Mouse (Mus musculus): Measurements from ENCODE around the gene Hist1h4i.

The Hist1h4i gene

DNA sequence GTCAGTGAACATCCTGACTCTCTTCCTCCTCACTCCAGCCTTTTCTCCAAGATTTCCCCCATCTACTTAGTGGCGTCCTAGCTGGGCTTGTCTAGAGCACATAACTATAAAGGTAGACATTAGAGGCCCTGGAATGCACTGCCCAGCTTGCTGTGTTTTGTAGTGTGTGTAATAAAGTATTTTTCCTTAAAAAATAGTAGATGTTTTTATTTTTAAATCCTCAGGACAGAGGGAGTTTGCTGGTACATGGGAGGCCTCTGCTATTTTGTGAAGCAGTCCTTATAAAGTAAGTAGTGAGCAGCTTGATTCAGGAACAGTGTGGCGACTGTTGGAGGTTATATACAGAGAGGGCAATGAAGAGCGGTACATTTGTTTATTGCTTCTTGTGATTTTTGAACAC, 32.5 kb downstream of the Hist1h4i start:
- DNase-seq (ENCODE audit: low read depth) = no peak

- DNase-seq (ENCODE audit: low read depth) = no peak
Measured at GRCm38 (mm10) chr13:22007872-22008271, 33.3 kb downstream of the Hist1h4i start.

- no peak for DNase-seq (ENCODE audit: low read depth)
Measured at GRCm38 (mm10) chr13:22007121-22007510, 34.0 kb downstream of the Hist1h4i start.

- DNase-seq (ENCODE audit: low read depth) = peak; percentile 89
Measured at GRCm38 (mm10) chr13:22006334-22007120, 34.6 kb downstream of the Hist1h4i start.

DNA sequence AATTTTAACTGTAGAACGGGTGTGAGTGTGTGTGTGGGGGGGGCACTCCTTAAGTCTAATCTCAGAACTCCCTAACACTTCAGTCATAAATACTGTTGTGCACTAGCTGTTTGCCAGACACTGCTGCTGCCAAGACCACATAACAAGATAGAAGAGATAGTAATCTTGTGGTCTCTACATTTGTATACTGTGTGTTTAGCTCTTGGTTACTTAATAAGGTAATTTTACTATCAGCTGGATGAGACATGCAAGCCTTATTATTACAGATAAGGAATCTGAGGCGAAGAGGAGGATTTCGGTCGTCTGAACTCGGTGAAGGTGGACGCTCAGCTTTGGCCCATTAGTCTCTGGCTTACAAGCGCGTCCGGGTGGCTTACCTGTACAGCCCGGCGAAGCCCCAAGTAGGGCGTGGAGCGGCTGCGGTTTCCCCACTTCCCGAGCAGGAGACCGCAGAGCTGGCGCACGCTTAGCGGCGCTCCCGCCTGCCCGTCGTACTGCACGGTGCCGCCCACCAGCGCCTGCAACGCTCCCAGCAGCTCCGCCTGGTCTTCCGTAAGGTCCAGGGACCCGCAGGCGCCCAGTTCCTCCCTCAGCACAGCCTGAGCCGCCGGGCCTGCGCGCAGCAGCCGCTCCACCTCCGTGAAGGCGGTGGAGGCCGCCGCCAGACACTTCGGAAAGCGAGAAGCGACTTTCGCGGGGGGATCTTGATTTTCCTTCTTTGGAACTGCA, 35.4 kb downstream of the Hist1h4i start:
- peak; percentile 89 for DNase-seq (ENCODE audit: low read depth)

DNA sequence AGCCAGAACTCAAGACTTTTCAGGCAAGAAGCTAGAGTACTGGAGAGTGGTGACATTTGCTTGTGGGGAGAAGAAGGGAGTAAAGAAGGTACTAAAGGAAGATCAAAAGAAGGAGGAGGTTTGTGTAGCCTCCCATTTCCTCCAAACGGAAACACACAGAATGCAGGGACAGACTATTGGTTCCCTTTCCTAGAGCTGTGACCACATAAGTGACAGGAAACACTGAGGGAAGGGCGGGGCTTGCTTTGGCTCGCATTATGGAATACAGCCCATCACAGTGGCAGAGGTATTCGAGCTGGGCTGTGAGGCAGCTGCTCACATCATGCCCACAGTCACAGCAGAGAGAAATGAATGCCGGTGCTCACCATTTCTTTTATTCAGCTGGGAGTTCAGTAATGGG, 39.3 kb downstream of the Hist1h4i start:
- peak; percentile 91 for DNase-seq (ENCODE audit: low read depth)

DNA sequence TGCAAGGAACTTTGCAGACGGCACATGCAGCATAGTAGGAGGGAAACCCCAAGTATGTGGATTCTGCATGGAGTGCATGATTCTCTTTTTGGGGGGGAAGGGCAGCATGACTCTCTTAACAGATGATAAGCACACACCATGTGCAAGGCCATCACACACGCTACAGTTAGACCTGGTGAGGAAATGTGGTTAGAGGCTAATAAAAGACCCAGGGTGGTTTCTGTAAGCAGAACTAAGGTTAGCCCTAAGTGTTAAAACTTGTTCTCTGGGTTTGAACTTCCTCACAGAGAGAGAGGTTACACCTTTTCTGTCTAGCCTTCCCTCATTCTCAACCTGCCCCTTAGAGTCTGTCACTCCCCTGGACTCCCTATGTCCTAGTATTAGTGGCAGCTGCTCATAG, 39.8 kb downstream of the Hist1h4i start:
- DNase-seq (ENCODE audit: low read depth) = peak; percentile 90

DNA sequence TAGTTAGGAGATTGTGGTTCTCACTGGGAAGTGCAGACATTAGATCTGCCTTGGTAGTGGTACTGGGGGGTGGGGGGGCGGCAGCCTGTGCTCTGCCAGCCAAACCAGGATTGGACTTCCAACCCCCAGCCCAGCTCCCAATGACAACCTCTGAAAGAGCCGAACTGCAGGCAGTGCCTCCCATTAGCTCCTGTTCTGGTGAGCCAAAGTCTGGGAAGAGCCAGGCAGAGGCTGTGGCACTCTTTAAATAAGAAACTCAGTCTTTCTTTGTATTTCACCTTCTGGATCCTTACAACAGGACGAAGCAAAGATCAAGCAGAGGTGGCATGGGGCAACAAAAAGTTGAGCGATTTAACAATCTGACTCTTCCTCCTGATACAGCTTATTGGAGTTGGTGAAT, 42.0 kb downstream of the Hist1h4i start:
- no peak for DNase-seq (ENCODE audit: low read depth)

DNA sequence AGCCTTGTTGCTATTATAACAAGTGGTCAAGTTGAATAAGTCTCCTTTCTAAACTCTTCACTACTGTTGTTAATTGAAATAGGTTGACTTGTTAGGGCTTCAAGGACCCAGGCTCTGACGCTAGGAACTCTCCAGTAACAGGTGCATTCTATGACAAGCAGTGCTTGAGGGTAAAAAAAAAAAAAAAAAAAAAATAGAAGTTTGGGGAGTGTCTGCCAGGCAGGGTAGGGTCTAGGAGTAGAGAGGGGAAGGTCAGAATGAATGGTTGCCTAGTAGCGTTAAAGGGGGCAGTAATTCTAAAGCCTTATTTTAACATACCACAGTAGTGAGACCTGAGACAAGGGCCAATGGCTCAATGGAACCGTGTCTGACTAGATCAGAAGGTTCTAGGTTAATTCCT, 42.8 kb downstream of the Hist1h4i start:
- DNase-seq (ENCODE audit: low read depth) = no peak

- DNase-seq (ENCODE audit: low read depth) = no peak
Measured at GRCm38 (mm10) chr13:21997821-21998220, 43.3 kb downstream of the Hist1h4i start.

DNA sequence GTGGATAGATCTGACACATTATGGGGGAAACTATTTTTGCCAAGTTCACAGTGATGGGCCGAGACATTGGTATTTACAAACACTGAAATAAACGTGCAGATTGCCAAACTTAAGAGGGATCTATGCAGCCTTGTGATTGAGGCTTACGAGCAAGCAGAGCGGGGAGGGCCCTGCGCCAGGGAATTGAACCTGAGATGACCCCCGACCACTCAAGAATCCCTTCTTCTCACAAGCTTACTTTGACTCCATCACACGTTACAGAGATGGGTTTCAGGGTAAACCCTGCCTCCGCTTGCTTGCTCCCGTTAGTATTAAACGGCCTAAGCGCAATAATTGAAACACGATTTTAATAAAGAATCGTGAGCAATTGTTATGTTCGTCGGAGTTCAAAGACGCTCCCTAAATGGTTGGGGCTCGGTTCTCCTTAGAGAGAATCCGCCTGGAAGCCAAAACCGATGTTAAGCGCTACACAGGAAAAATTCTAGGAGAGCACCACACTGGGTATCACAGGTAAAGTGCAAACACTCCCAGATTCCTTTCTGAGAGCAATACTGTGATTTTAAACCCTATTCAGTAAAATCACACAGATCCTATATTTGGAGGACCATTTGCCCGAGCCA, 43.9 kb downstream of the Hist1h4i start:
- DNase-seq (ENCODE audit: low read depth) = no peak

- no peak for DNase-seq (ENCODE audit: low read depth)
Measured at GRCm38 (mm10) chr13:21996840-21997185, 44.3 kb downstream of the Hist1h4i start.

GRCm38 (mm10) chr13:21996101-21996839, 44.9 kb downstream of the Hist1h4i start:
- DNase-seq (ENCODE audit: low read depth) = peak; percentile 45

- DNase-seq (ENCODE audit: low read depth) = no peak
Measured at GRCm38 (mm10) chr13:21995331-21995914, 45.7 kb downstream of the Hist1h4i start.

DNA sequence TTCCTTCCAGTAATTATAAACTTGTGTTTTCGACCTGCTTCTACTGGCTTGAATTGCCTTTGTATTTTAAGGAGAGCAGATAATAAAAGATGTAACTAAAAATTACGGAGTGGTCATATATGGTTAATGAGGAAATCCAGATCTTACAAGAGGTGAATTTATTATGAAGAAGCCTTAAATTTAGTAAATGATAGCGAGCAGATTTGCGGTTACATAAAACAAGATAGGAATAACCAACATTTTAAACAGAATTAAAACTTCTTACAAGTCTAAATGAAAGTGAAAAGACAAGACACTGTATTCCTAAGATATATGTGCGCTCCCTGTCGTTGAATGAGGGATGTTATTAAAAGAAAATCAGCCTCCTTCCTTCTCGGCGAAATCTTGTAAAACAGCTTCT, 46.3 kb downstream of the Hist1h4i start:
- DNase-seq (ENCODE audit: low read depth) = no peak

GRCm38 (mm10) chr13:21993957-21994738, 47.0 kb downstream of the Hist1h4i start:
- DNase-seq (ENCODE audit: low read depth) = no peak

DNA sequence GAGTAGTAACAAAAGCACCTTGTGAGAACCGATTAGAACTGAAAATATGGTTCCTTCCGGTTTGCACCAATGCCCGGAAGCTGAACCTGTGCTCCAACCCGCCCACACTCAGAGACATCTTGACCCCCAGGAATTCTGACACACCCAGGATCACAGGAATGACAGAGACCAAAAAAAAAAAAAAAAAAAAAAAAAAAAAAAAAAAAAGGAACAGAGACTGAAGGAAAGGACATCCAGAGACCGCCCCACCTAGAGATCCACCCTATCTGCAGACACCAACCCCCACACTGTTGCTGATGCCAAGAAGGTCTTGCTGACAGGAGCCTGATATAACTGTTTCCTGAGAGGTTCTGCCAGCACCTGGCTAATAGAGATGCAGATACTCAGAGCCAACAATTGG, 48.6 kb downstream of the Hist1h4i start:
- no peak for DNase-seq (ENCODE audit: low read depth)
